Comparison of ENCODE assay signal across 16 mouse cellular contexts in genomic region chr2:180996905-180997304, GRCm38 (mm10). TPM values are rescaled to one million over a fixed set of nuclear protein-coding genes. Genes with fewer than 3 reads are reported as not detected.
A peak's percentile ranks its signal among the peaks of the same experiment; 100 is the strongest.
DNase-seq lines count a peak whose midpoint lies in the region; ATAC-seq and TF ChIP-seq lines count a peak whose summit lies in the region.
"Had no signal": no experiment of that assay in that cellular context is flagged by ENCODE, and none has a peak within 500 bp of the region (broad histone marks: within the 10 kb centered on the region; RNA-seq: fewer than 3 reads in every experiment).

No protein-coding gene starts in this region.

- no peaks in the 10 kb centered on the region for H3K27me3 ChIP-seq in forebrain, embryonic 15.5 days
- no peaks in the 10 kb centered on the region for H3K27me3 ChIP-seq in heart, adult 2 months (ENCODE audit: control insufficient read depth, insufficient read depth, low read length)
- H3K27me3 ChIP-seq: limb, embryonic 13.5 days; liver, embryonic 15.5 days had no signal

- 70% methylated on average over 3 of the region's 3 CpGs for WGBS in forebrain, embryonic 15.5 days
- WGBS in heart, adult 2 months = 68% methylated on average over 3 of the region's 3 CpGs

- intact Hi-C loops in heart, adult 2 months (cut with DNase I) = loop anchor here (1.0 kb wide), 2 partner anchors 63 to 75 kb away; no protein-coding TSS in a partner anchor

- no peak for DNase-seq in frontal cortex, postnatal 10 days (ENCODE audit: low spot score in 2 of 2)
- DNase-seq in layer of hippocampus, adult 9-11 months = peak; percentile 55
- DNase-seq in layer of hippocampus, postnatal 25 days (ENCODE audit: extremely low spot score in 1 of 2, low spot score in 1 of 2) = no peak
- DNase-seq in brain, adult 2 months (ENCODE audit: low read depth, low spot score) = peak; percentile 21
- no peak for DNase-seq in thymus, adult 18-20 months
- no peak for DNase-seq in heart, adult 2 months
- DNase-seq: adrenal gland, postnatal 25 days; gastrocnemius, postnatal 10 days had no signal

- H3K4me1 ChIP-seq in forebrain, embryonic 15.5 days = no peaks in the 10 kb centered on the region
- H3K4me1 ChIP-seq in heart, adult 2 months (ENCODE audit: control insufficient read depth, insufficient read depth, low read length) = no peaks in the 10 kb centered on the region
- H3K4me1 ChIP-seq: heart, embryonic 15.5 days; limb, embryonic 13.5 days; liver, embryonic 15.5 days had no signal

- H3K4me3 ChIP-seq in forebrain, embryonic 15.5 days = no peak overlapping the region
- no peak overlapping the region for H3K4me3 ChIP-seq in heart, adult 2 months
- H3K4me3 ChIP-seq: heart, embryonic 15.5 days; limb, embryonic 13.5 days; liver, embryonic 15.5 days had no signal

- ATAC-seq in frontal cortex, adult (ENCODE audit: low TSS enrichment) = peak; percentile 27; the same call in 1 of the 2 replicates
- ATAC-seq in forebrain, embryonic 15.5 days (replicated peaks) = 0 out of 2 replicates have a peak, but pooled peaks have one; percentile 5

- H3K27ac ChIP-seq in forebrain, embryonic 15.5 days (replicated peaks) = no peak overlapping the region
- no peak overlapping the region for H3K27ac ChIP-seq in heart, adult 2 months
- H3K27ac ChIP-seq: heart, embryonic 15.5 days; limb, embryonic 13.5 days; liver, embryonic 15.5 days had no signal

- H3K9me3 ChIP-seq in forebrain, embryonic 15.5 days = no peaks in the 10 kb centered on the region
- H3K9me3 ChIP-seq: heart, embryonic 15.5 days; limb, embryonic 13.5 days; liver, embryonic 15.5 days had no signal

- H3K9ac ChIP-seq in forebrain, embryonic 15.5 days (replicated peaks) = no peak overlapping the region
- no peak overlapping the region for H3K9ac ChIP-seq in heart, adult 2 months (ENCODE audit: low read depth, low read length)
- H3K9ac ChIP-seq: heart, embryonic 15.5 days; limb, embryonic 13.5 days; liver, embryonic 15.5 days had no signal

- no peak for TF ChIP-seq EP300 in heart, adult 2 months (IDR thresholded peaks at IDR 0.05; ENCODE audit: insufficient read depth, low read depth, low read length)

- H3K4me2 ChIP-seq in forebrain, embryonic 15.5 days (replicated peaks) = no peak overlapping the region
- H3K4me2 ChIP-seq: heart, embryonic 15.5 days; limb, embryonic 13.5 days; liver, embryonic 15.5 days had no signal

- no peaks in the 10 kb centered on the region for H3K36me3 ChIP-seq in forebrain, embryonic 15.5 days
- no peaks in the 10 kb centered on the region for H3K36me3 ChIP-seq in heart, adult 2 months (ENCODE audit: control insufficient read depth, insufficient read depth, low read length)
- H3K36me3 ChIP-seq: heart, embryonic 15.5 days; limb, embryonic 13.5 days; liver, embryonic 15.5 days had no signal

- TF ChIP-seq POLR2A in heart, adult 2 months (IDR thresholded peaks at IDR 0.05; ENCODE audit: insufficient read depth, low read depth, low read length) = no peak

- no peaks in the 10 kb centered on the region for H3K79me2 ChIP-seq in heart, adult 2 months (replicated peaks; ENCODE audit: control insufficient read depth, insufficient read depth, low read length)

- no peak for TF ChIP-seq CTCF in heart, adult 2 months (IDR thresholded peaks at IDR 0.05)

RNA-seq across cellular contexts. Expression of gene Col20a1, which starts 10.6 kb away (rescaled TPM):
- total RNA-seq in layer of hippocampus, postnatal 25 days (2021) = 1 to 10 TPM; 1.3 to 3.0 TPM
- 0.08 and 0.29 TPM in 2 replicates for polyA plus RNA-seq in forebrain, embryonic 15.5 days (2015; fragmentation: Nextera tagmentation; extraction: Ambion mirVana)
- under 1 TPM; 0.23 to 0.44 TPM for total RNA-seq in heart, adult 2 months (2021)
- 1.2 and 2.0 TPM in 2 replicates for polyA plus RNA-seq in heart, adult 2 months (2012; rRNA removed)

RNA-seq across cellular contexts. Expression of gene Arfgap1, which starts 29.9 kb away (rescaled TPM):
- total RNA-seq in layer of hippocampus, postnatal 25 days (2021) = 100 to 1,000 TPM; 132 to 136 TPM
- polyA plus RNA-seq in forebrain, embryonic 15.5 days (2015; fragmentation: Nextera tagmentation; extraction: Ambion mirVana) = 103 and 106 TPM in 2 replicates
- 10 to 100 TPM; 28.8 to 32.2 TPM for total RNA-seq in heart, adult 2 months (2021)
- polyA plus RNA-seq in heart, adult 2 months (2012; rRNA removed) = 31.9 and 41.4 TPM in 2 replicates

RNA-seq across cellular contexts. Expression of gene Nkain4, which starts 42.4 kb away (rescaled TPM):
- 10 to 100 TPM; 62.0 to 63.2 TPM for total RNA-seq in layer of hippocampus, postnatal 25 days (2021)
- polyA plus RNA-seq in forebrain, embryonic 15.5 days (2015; fragmentation: Nextera tagmentation; extraction: Ambion mirVana) = 50.8 and 64.3 TPM in 2 replicates
- total RNA-seq in heart, adult 2 months (2021) = 1 to 10 TPM; 7.0 to 7.3 TPM
- polyA plus RNA-seq in heart, adult 2 months (2012; rRNA removed) = 18.0 and 29.4 TPM in 2 replicates
- total RNA-seq: megakaryocyte progenitor cell, adult 5-6 weeks; monocyte, adult 5-6 weeks had no signal

RNA-seq across cellular contexts. Expression of gene Chrna4, which starts 46.4 kb away (rescaled TPM):
- 10 to 100 TPM; 15.8 to 17.8 TPM for total RNA-seq in layer of hippocampus, postnatal 25 days (2021)
- 8.9 and 10.0 TPM in 2 replicates for polyA plus RNA-seq in forebrain, embryonic 15.5 days (2015; fragmentation: Nextera tagmentation; extraction: Ambion mirVana)
- not detected for total RNA-seq in heart, adult 2 months (2021)
- not detected in 2 replicates for polyA plus RNA-seq in heart, adult 2 months (2012; rRNA removed)
- total RNA-seq: heart, adult 8-10 months; megakaryocyte progenitor cell, adult 5-6 weeks; monocyte, adult 5-6 weeks had no signal

Comparison
In these comparisons a context has a peak if more than half of its experiments do, and no peak if none do; other contexts are left out.
1. DNase-seq: peak in layer of hippocampus, adult 9-11 months (single experiment) and brain, adult 2 months (single experiment); none in frontal cortex, postnatal 10 days (0 of 2), layer of hippocampus, postnatal 25 days (0 of 2), thymus, adult 18-20 months (0 of 2) and heart, adult 2 months (0 of 2).
2. RNA of gene Arfgap1, which starts 29.9 kb away (total RNA-seq): 132 to 136 TPM in layer of hippocampus, postnatal 25 days; 28.8 to 32.2 TPM in heart, adult 2 months; every median in the first group is over 4 times any median in the second.
3. RNA of gene Nkain4, which starts 42.4 kb away (total RNA-seq): 62.0 to 63.2 TPM in layer of hippocampus, postnatal 25 days; 7.0 to 7.3 TPM in heart, adult 2 months; every median in the first group is over 4 times any median in the second.